Mouse (Mus musculus): ENCODE data around the gene Gm49510. TPM values are rescaled to one million over a fixed set of nuclear protein-coding genes. Genes with fewer than 3 reads are reported as not detected.

Gm49510 gene
- total and polyA plus RNA-seq, 3 experiments: 0.12 to 0.25 TPM; not detected in 1

DNA sequence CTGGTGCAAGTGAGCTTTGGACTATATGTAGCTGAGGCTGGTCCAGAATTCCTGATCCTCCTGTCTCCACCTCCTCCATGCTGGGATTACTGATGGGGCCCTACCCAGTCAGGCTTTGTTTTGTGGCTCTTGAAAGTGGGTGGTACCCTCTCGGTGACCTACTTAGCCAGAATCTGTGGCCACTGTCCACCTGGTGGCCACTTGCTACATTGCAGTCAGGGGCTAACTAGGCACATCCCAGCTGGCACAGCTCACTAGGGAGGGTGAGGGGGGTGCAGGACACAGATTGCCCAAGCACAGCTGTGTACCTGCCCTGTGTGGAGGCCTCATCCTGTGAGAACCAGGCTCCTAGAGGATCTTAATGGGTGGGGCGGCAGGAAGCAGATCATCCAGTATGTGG, 63.4 kb downstream of the Gm49510 start:
- Histone ChIP-seq H3K36me3 (replicated peaks in 1 of 2; ENCODE audit: control insufficient read depth in 1 of 2, insufficient read depth in 1 of 2, low read length in 1 of 2) (no peaks in the 10 kb centered on the region), H3K4me3 (replicated peaks in 1 of 3; ENCODE audit: low read depth in 2 of 3, low read length in 2 of 3, poor library complexity in 1 of 3) (no peak overlapping the region), H3K4me1 (ENCODE audit: control insufficient read depth in 1 of 2, insufficient read depth in 2 of 2) (peaks cover 4 to 12% of the 10 kb centered on the region in 2 experiments; a peak in 1 of 4 replicates), H3K27ac (ENCODE audit: insufficient read depth, low read depth) (no peak overlapping the region), H3K4me2 (ENCODE audit: insufficient read depth, low read depth, poor library complexity, severe bottlenecking) (no peak overlapping the region), H3K27me3 (replicated peaks) (peaks cover 35% of the 10 kb centered on the region), H3K79me2 (replicated peaks; ENCODE audit: control insufficient read depth, extremely low read depth, insufficient read depth, poor library complexity, severe bottlenecking) (no peaks in the 10 kb centered on the region), H3K9ac (ENCODE audit: insufficient read depth, low read depth) (no peak overlapping the region), H3K9me3 (replicated peaks; ENCODE audit: low read length) (no peaks in the 10 kb centered on the region)
- TF ChIP-seq CTCF (conservative IDR thresholded peaks at IDR 0.05 in 1 of 2, IDR thresholded peaks at IDR 0.05 in 1 of 2; ENCODE audit: low read depth in 2 of 2, low read length in 2 of 2) (peak; percentile 36 to 75; a peak in 3 of 4 replicates), ZKSCAN1 (IDR thresholded peaks at IDR 0.05; ENCODE audit: borderline replicate concordance, low read depth, low read length) (no peak), RAD21 (IDR thresholded peaks at IDR 0.05; ENCODE audit: low read depth, low read length) (peak; percentile 44), SMC3 (IDR thresholded peaks at IDR 0.05; ENCODE audit: low read depth, low read length) (peak; percentile 73)
- in situ Hi-C loops (cut with MboI; ENCODE audit: low pct_ligation_motif_present, low pct_unique_long_range_greater_than_20kb, low sequenced_read_pairs) (no loop called here), dilution Hi-C loops (cut with MboI; ENCODE audit: extremely low pct_ligation_motif_present, extremely low pct_unique_long_range_greater_than_20kb, low sequenced_read_pairs) (no loop called here)
- peak; percentile 65 for DNase-seq (ENCODE audit: extremely low read depth)

Other genes with a start within 250 kb of the Gm49510 start
- gene Elfn2, start 180.9 kb upstream of the Gm49510 start, total RNA-seq (2012; rRNA removed): not detected in 2 replicates
- gene Elfn2, start 180.9 kb upstream of the Gm49510 start, total RNA-seq (2014; rRNA removed): not detected in 2 replicates
- 0.06 TPM in 1 of 2 replicates, not detected in the other for gene Elfn2, start 180.9 kb upstream of the Gm49510 start, polyA plus RNA-seq (2012; ENCODE audit: insufficient read length, low read depth)
- 35.2 and 43.2 TPM in 2 replicates for gene Mfng, start 126.2 kb upstream of the Gm49510 start, total RNA-seq (2012; rRNA removed)
- gene Mfng, start 126.2 kb upstream of the Gm49510 start, total RNA-seq (2014; rRNA removed): 46.5 and 52.5 TPM in 2 replicates
- 57.7 and 63.7 TPM in 2 replicates for gene Mfng, start 126.2 kb upstream of the Gm49510 start, polyA plus RNA-seq (2012; ENCODE audit: insufficient read length, low read depth)
- 0.08 TPM in 1 of 2 replicates, not detected in the other for gene Card10, start 96.6 kb upstream of the Gm49510 start, total RNA-seq (2012; rRNA removed)
- not detected in 2 replicates for gene Card10, start 96.6 kb upstream of the Gm49510 start, total RNA-seq (2014; rRNA removed)
- not detected in 2 replicates for gene Card10, start 96.6 kb upstream of the Gm49510 start, polyA plus RNA-seq (2012; ENCODE audit: insufficient read length, low read depth)
- not detected in 2 replicates for gene Cdc42ep1, start 57.0 kb upstream of the Gm49510 start, total RNA-seq (2012; rRNA removed)
- not detected in 2 replicates for gene Cdc42ep1, start 57.0 kb upstream of the Gm49510 start, total RNA-seq (2014; rRNA removed)
- gene Cdc42ep1, start 57.0 kb upstream of the Gm49510 start, polyA plus RNA-seq (2012; ENCODE audit: insufficient read length, low read depth): not detected in 2 replicates
- not detected in 2 replicates for gene Lgals2, start 44.1 kb upstream of the Gm49510 start, total RNA-seq (2012; rRNA removed)
- not detected in 2 replicates for gene Lgals2, start 44.1 kb upstream of the Gm49510 start, total RNA-seq (2014; rRNA removed)
- not detected in 2 replicates for gene Lgals2, start 44.1 kb upstream of the Gm49510 start, polyA plus RNA-seq (2012; ENCODE audit: insufficient read length, low read depth)
- 13.7 and 14.1 TPM in 2 replicates for gene Gga1, start 22.5 kb upstream of the Gm49510 start, total RNA-seq (2012; rRNA removed)
- 4.6 and 5.7 TPM in 2 replicates for gene Gga1, start 22.5 kb upstream of the Gm49510 start, total RNA-seq (2014; rRNA removed)
- 23.5 and 24.5 TPM in 2 replicates for gene Gga1, start 22.5 kb upstream of the Gm49510 start, polyA plus RNA-seq (2012; ENCODE audit: insufficient read length, low read depth)
- gene Sh3bp1, start 101 bp downstream of the Gm49510 start, total RNA-seq (2012; rRNA removed): 20.6 and 23.8 TPM in 2 replicates
- gene Sh3bp1, start 101 bp downstream of the Gm49510 start, total RNA-seq (2014; rRNA removed): 12.3 and 15.5 TPM in 2 replicates
- 48.6 and 69.7 TPM in 2 replicates for gene Sh3bp1, start 101 bp downstream of the Gm49510 start, polyA plus RNA-seq (2012; ENCODE audit: insufficient read length, low read depth)
- 9.3 and 9.8 TPM in 2 replicates for gene Pdxp, start 14.3 kb downstream of the Gm49510 start, total RNA-seq (2012; rRNA removed)
- 2.8 and 3.1 TPM in 2 replicates for gene Pdxp, start 14.3 kb downstream of the Gm49510 start, total RNA-seq (2014; rRNA removed)
- gene Pdxp, start 14.3 kb downstream of the Gm49510 start, polyA plus RNA-seq (2012; ENCODE audit: insufficient read length, low read depth): 3.4 and 5.4 TPM in 2 replicates
- 735 and 858 TPM in 2 replicates for gene Lgals1, start 27.1 kb downstream of the Gm49510 start, total RNA-seq (2012; rRNA removed)
- gene Lgals1, start 27.1 kb downstream of the Gm49510 start, total RNA-seq (2014; rRNA removed): 791 and 805 TPM in 2 replicates
- gene Lgals1, start 27.1 kb downstream of the Gm49510 start, polyA plus RNA-seq (2012; ENCODE audit: insufficient read length, low read depth): 592 and 637 TPM in 2 replicates
- 33.2 and 40.0 TPM in 2 replicates for gene Nol12, start 35.3 kb downstream of the Gm49510 start, total RNA-seq (2012; rRNA removed)
- 13.2 and 13.7 TPM in 2 replicates for gene Nol12, start 35.3 kb downstream of the Gm49510 start, total RNA-seq (2014; rRNA removed)
- 89.5 and 91.1 TPM in 2 replicates for gene Nol12, start 35.3 kb downstream of the Gm49510 start, polyA plus RNA-seq (2012; ENCODE audit: insufficient read length, low read depth)
- gene Triobp, start 48.1 kb downstream of the Gm49510 start, total RNA-seq (2012; rRNA removed): 26.3 and 31.0 TPM in 2 replicates
- 10.9 and 11.5 TPM in 2 replicates for gene Triobp, start 48.1 kb downstream of the Gm49510 start, total RNA-seq (2014; rRNA removed)
- gene Triobp, start 48.1 kb downstream of the Gm49510 start, polyA plus RNA-seq (2012; ENCODE audit: insufficient read length, low read depth): 25.5 and 27.3 TPM in 2 replicates
- gene H1f0, start 128.8 kb downstream of the Gm49510 start, total RNA-seq (2012; rRNA removed): 70.6 and 100 TPM in 2 replicates
- gene H1f0, start 128.8 kb downstream of the Gm49510 start, total RNA-seq (2014; rRNA removed): 15.9 TPM in 2 replicates
- 11.9 and 12.5 TPM in 2 replicates for gene H1f0, start 128.8 kb downstream of the Gm49510 start, polyA plus RNA-seq (2012; ENCODE audit: insufficient read length, low read depth)
- 1.6 TPM in 2 replicates for gene Galr3, start 142.2 kb downstream of the Gm49510 start, total RNA-seq (2012; rRNA removed)
- gene Galr3, start 142.2 kb downstream of the Gm49510 start, total RNA-seq (2014; rRNA removed): 0.70 and 0.90 TPM in 2 replicates
- 0.75 and 1.2 TPM in 2 replicates for gene Galr3, start 142.2 kb downstream of the Gm49510 start, polyA plus RNA-seq (2012; ENCODE audit: insufficient read length, low read depth)
- gene Ankrd54, start 163.2 kb downstream of the Gm49510 start, total RNA-seq (2012; rRNA removed): 37.1 and 38.6 TPM in 2 replicates
- 23.1 and 26.4 TPM in 2 replicates for gene Ankrd54, start 163.2 kb downstream of the Gm49510 start, total RNA-seq (2014; rRNA removed)
- gene Ankrd54, start 163.2 kb downstream of the Gm49510 start, polyA plus RNA-seq (2012; ENCODE audit: insufficient read length, low read depth): 21.8 and 22.8 TPM in 2 replicates
- gene Eif3l, start 175.5 kb downstream of the Gm49510 start, total RNA-seq (2012; rRNA removed): 323 and 347 TPM in 2 replicates
- 379 and 392 TPM in 2 replicates for gene Eif3l, start 175.5 kb downstream of the Gm49510 start, total RNA-seq (2014; rRNA removed)
- 303 and 306 TPM in 2 replicates for gene Eif3l, start 175.5 kb downstream of the Gm49510 start, polyA plus RNA-seq (2012; ENCODE audit: insufficient read length, low read depth)
- 6.3 and 6.7 TPM in 2 replicates for gene Micall1, start 209.2 kb downstream of the Gm49510 start, total RNA-seq (2012; rRNA removed)
- 1.5 and 1.7 TPM in 2 replicates for gene Micall1, start 209.2 kb downstream of the Gm49510 start, total RNA-seq (2014; rRNA removed)
- 8.9 and 10.4 TPM in 2 replicates for gene Micall1, start 209.2 kb downstream of the Gm49510 start, polyA plus RNA-seq (2012; ENCODE audit: insufficient read length, low read depth)
- gene Polr2f, start 241.3 kb downstream of the Gm49510 start, total RNA-seq (2012; rRNA removed): 286 and 376 TPM in 2 replicates
- gene Polr2f, start 241.3 kb downstream of the Gm49510 start, total RNA-seq (2014; rRNA removed): 157 and 218 TPM in 2 replicates
- 414 and 431 TPM in 2 replicates for gene Polr2f, start 241.3 kb downstream of the Gm49510 start, polyA plus RNA-seq (2012; ENCODE audit: insufficient read length, low read depth)
- 1.2 and 2.1 TPM in 2 replicates for gene 1700088E04Rik, start 241.6 kb downstream of the Gm49510 start, total RNA-seq (2012; rRNA removed)
- 0.68 and 1.0 TPM in 2 replicates for gene 1700088E04Rik, start 241.6 kb downstream of the Gm49510 start, total RNA-seq (2014; rRNA removed)
- 3.8 and 4.2 TPM in 2 replicates for gene 1700088E04Rik, start 241.6 kb downstream of the Gm49510 start, polyA plus RNA-seq (2012; ENCODE audit: insufficient read length, low read depth)